Mouse (Mus musculus) lung, adult 2 months (tissue): ENCODE results near the gene Mboat2.

Source experiments
- CTCF ChIP-seq: fragments of 200-500 bp; IDR thresholded peaks from 2 replicates; pipeline ENCODE4 v1.5.1; 2011; ENCODE audit warnings: mild to moderate bottlenecking, low read length, control low read depth; ENCODE audit not compliant: insufficient read depth
- POLR2A ChIP-seq: fragments of 200-500 bp; IDR thresholded peaks from 2 replicates; pipeline ENCODE4 v1.6.1; 2011; ENCODE audit warnings: low read depth, mild to moderate bottlenecking, control low read depth, low read length, borderline replicate concordance; ENCODE audit errors: extremely low read depth

DNA sequence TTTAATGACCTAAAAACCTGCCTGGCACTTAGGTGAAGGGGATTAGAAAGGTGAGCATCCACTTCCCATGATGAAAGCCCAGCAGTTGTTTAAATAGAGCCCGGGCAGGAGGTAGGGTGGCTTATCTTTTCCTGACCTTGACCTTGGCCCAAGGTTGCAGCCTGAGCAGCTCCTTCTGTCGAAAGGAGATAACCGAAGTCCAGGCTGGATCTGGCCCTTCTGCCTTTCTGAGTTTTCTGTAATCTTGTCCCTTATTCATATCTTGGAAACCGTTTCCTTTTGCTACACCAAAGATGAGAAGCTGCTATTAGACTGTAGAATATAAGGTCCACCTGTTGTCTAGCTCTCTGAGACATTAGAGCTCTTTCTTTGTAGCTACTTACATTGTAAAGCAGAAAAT is 61.9 kb downstream of the Mboat2 start:
- no peak for TF ChIP-seq CTCF
- TF ChIP-seq POLR2A: no peak
